Mouse (Mus musculus) brain, adult 10 weeks (tissue): Measurements from ENCODE around the gene Fkbpl. TPM values are rescaled to one million over a fixed set of nuclear protein-coding genes. Genes with fewer than 3 reads are reported as not detected.

Experiments
- polyA plus RNA-seq: library from polyadenylated mRNA; stranded (reverse); fragments of 350-450 nt; fragmentation: Illumina TruSeq; extraction: RNeasy Lipid Tissue Mini Kit (QIAGEN cat#74804); gene quantifications from one replicate; pipeline ENCODE4 v1.2.3, GENCODE M21; 2015; ENCODE audit warnings: low read depth, low replicate concordance

Fkbpl gene
- polyA plus RNA-seq = 12.5 TPM

DNA sequence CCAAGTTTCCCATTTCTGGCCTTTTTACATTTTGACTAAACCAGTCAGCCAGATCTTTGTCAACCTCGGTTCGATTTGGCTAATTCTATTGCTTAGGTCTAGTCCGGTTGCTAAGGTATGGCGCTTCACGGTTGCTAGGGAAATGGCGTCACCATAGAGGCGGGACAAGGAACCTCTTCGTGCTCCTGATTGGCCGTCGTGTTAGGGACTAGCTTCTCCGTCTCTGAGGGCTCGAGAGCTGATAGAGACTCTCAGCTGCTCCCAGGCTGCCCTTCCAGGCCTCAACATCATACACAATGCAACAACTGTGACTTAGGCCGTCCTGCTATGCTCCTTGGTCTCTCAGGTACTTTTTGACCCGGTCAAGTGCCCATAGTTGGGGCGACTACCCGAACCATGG lies at the start of gene Fkbpl:
TSS of gene Fkbpl (plus strand) at position 157 of the 400 bp plus-strand sequence.

DNA sequence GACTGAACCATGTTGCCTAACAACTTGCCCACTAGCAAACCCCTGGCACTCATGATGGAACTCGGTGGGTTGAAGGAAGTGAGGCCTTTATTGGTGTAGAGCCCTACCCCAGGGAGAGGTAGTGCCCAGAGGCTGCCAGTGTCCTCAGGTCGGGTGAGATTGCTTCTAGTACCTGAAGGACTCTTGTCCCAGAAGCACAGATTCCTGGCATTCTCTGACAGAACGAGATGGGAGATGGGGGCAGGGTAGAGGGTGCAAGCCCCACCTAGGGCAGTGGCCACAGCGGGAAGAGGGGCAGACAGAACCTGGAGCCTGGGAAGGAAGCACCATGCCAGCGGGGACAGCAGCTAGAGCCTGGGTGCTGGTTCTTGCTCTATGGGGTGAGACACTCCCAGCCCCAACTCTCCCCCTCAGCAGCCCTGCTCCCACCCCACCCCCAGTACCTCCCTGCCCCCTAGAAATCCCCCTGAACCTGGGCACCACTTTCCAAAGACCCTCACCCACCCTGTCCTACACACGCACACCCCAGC lies 46.9 kb upstream of the Fkbpl start, which contains the start of gene Ager:
TSS of gene Ager (plus strand) at position 297 of the 530 bp plus-strand sequence.

DNA sequence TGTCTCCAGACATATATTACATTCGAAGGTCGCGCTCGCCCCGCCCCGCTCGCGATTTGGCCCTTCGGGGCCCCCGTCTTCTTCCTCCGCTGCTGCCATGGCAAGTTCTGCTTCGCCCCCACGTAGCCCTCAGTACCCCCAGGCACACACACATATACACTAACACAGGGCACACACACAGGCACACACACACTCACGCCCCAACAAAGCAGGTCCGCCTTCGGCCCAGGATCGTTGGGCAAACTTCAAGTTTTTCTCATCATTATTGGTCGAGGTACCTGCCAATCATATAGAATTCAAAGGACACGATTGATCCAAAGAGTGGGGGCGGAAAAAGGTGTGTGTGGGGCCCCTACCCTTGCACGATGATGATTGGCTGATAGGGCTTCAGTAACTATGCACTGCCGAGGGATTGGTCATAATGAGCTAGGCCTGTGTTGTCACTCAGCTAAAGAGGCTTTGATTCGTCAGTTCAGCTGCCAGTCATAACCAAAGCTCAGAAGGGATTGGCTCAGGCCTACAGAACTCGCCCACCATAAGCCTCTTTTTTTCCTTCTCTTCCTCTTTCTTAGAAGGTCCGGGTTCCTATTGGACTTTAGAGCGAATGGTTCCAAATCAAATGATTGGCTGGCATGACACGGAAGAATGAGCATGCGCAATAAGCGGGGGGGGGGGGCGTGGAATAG lies 41.0 kb upstream of the Fkbpl start, which contains the start of gene Rnf5:
TSS of gene Rnf5 (minus strand) at position 316 of the 686 bp plus-strand sequence.

DNA sequence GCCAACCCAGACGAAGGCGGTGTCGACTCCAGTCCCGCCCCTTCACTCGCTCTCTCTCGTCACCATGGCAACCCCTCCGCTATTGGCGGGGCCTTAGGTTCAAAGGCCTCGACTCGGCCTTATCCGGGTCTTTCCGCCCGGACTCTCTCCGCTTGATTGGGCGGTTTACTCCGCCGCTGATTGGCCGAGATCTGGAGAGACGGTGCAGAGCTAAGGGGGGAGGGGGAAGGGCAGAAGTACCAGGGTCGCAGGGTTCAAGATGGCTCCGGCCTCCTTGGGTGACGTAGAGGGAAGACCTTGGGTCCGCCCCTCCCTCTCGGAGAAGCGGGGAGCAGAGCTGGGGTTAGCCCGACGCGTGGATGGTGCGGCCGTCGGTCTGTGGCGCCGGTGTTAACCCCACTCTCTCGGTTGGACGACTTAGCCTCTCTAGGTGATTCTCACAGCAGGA lies 40.5 kb upstream of the Fkbpl start, which contains the start of gene Agpat1:
TSS of gene Agpat1 (plus strand) at position 202 of the 448 bp plus-strand sequence.

DNA sequence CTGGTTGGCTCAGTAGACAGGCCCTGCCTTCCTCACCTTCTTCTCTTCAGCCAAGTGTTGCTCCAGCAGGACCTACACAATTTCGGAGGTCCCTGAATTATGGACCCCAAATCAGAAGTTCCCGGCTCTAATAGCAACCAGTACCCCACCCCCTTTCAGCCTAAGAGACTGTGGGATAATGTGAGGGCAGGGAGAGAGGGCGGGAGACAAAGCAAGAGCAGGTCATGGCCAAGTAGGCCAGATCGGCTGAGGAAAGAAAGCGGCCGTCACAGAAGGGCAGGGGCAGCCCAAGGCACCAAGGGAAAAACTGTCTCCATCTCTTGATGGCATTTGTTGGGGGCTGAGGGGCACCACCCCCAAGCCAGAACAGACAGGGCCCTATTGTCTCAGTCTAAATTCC lies 28.7 kb upstream of the Fkbpl start, which contains the start of gene Egfl8:
TSS of gene Egfl8 (minus strand) at position 101 of the 400 bp plus-strand sequence.

DNA sequence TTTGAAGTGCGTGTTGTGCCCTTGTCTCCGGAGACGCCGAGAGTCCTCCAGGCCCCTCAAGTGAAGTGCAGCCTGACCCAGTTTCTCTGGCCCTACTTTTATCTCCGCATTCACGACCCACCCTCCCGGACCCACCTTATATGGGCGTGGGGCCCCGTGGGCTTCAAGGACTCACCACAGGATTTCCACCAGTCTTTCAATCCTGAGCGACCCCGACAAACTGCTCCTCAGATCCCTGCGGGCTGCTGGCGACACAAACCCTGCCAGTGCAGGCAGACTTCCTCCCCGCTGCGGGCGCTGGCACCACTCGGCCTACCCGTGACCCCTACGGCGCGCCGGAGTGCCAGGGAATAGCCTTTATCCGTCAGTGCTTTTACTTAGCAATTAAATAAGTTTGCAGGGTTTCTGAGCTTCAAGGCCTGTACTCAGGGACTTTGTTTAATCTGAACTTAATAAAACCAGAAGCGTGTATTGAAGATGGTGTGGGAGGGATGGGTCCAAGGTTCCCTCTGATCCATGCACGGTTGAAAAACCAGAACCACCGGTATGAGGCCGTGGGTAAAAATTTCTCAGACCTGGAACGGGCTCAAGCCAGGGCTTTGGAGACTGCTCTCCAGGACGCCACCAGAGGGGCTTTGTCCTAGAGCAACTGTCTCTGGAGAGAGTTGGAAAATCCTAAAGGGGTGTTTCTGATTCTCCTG lies 16.5 kb upstream of the Fkbpl start, which contains the start of gene Ppt2:
TSS of gene Ppt2 (minus strand) at position 568 of the 701 bp plus-strand sequence.

DNA sequence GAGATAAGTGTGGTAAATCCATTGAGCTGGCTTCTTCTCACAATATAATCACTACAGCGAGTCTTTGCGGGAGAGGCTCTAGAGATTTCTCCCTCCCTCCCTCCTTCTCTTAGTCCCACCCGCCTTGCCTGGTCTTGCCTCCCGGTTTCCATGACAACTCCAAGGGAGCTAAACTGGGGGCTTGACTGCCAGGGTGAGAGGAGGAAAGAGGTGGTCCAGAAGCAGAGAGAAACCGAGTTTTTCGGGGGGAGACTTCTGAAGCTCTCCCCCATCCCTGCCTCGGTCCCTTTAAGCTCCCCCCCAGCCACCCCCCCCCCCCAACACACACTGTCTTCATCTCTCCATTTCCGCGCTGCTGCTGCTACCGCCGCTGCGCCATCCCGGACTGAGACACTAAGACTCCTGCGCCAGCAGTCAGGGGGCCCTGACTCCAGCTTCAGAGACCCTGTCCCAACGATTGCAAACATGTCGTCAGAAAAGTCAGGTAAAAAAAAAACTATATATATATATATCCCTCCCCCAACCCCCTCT lies 15.3 kb upstream of the Fkbpl start, which contains the start of gene Prrt1:
TSS of gene Prrt1 (plus strand) at position 313 of the 531 bp plus-strand sequence.

DNA sequence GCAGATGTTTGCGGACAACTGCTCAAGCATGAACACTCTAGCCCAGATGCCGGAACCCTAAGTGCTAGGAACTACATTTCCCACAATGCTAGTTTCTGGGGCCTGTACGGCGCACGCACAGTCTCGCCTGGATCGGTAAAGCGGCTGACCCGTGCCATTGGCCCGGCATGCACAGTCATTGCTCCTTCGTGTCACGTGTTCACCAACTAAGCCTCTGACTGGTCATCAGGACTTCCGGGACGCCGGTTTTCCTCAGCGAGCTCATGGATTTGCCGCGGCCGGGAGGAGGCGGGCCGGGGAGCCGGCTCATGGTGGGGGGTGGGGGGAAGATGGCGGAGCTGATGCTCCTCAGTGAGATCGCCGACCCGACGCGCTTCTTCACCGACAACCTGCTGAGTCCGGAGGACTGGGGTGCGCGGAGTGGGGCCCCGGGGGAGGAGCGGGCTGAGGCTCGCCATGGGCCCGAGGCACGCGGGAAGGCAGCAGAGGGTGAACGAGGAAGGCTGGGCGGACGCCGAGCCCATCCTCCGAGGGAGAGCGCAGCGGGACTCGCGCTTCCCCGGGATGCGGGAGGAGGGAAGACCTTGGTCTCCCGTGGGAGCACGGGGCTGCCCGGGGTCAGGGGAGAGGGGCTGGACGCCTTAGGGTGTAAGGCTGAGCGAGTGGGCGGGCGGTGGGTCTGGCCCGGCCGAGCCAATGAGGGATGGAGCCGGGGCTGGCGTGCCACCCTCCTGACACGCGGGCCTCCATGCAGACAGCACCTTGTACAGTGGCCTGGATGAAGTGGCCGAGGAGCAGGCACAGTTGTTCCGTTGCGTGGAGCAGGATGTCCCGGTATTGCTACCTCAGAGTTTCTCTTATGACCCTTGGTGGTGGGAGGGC lies 2.6 kb downstream of the Fkbpl start, which contains the start of gene Atf6b:
TSS of gene Atf6b (plus strand) at position 241 of the 882 bp plus-strand sequence.

DNA sequence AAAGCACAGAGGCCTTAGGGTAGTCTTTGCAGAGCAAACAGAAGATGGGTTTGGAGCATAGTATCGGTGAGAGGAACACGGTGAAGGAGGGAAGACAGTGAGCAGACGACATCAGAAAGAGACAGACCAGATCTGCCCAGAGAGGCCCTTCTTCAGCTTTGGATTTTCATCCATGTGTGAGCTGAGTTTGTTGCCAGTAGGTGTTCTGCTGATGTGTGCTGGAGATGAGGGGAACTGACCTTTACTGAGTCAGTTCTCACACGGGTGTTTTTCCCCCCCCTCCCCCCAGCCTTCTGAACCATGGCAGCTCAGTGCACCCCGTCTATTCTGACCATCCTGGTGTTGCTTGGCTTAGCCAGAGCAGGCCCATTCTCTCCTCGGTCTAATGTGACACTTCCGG lies 25.7 kb downstream of the Fkbpl start, which contains the start of gene Tnxb:
TSS of gene Tnxb (plus strand) at position 301 of the 400 bp plus-strand sequence.

Other genes starting within 250 kb of the Fkbpl start
- gene BC051142, start 245.9 kb upstream of the Fkbpl start, polyA plus RNA-seq = 4.6 TPM
- not detected for gene Btnl4, start 167.4 kb upstream of the Fkbpl start, polyA plus RNA-seq
- gene Btnl6, start 127.4 kb upstream of the Fkbpl start, polyA plus RNA-seq = not detected
- gene Notch4, start 80.5 kb upstream of the Fkbpl start, polyA plus RNA-seq = 2.6 TPM
- 3.5 TPM for gene Gpsm3, start 55.0 kb upstream of the Fkbpl start, polyA plus RNA-seq
- 44.5 TPM for gene Pbx2, start 53.5 kb upstream of the Fkbpl start, polyA plus RNA-seq
- gene Ager, start 46.9 kb upstream of the Fkbpl start, polyA plus RNA-seq = 0.58 TPM
- gene Rnf5, start 41.1 kb upstream of the Fkbpl start, polyA plus RNA-seq = 111 TPM
- gene Agpat1, start 40.5 kb upstream of the Fkbpl start, polyA plus RNA-seq = 124 TPM
- gene Egfl8, start 28.8 kb upstream of the Fkbpl start, polyA plus RNA-seq = 3.2 TPM
- 37.7 TPM for gene Ppt2, start 16.3 kb upstream of the Fkbpl start, polyA plus RNA-seq
- gene Prrt1, start 15.2 kb upstream of the Fkbpl start, polyA plus RNA-seq = 123 TPM
- gene Atf6b, start 2.4 kb downstream of the Fkbpl start, polyA plus RNA-seq = 54.8 TPM
- gene Tnxb, start 25.8 kb downstream of the Fkbpl start, polyA plus RNA-seq = 0.86 TPM
- 10.9 TPM for gene C4b, start 99.1 kb downstream of the Fkbpl start, polyA plus RNA-seq
- not detected for gene Cyp21a1, start 159.8 kb downstream of the Fkbpl start, polyA plus RNA-seq
- 67.9 TPM for gene Stk19, start 192.2 kb downstream of the Fkbpl start, polyA plus RNA-seq
- gene Dxo, start 192.3 kb downstream of the Fkbpl start, polyA plus RNA-seq = 37.4 TPM
- 47.0 TPM for gene Skiv2l, start 205.4 kb downstream of the Fkbpl start, polyA plus RNA-seq
- gene Nelfe, start 205.6 kb downstream of the Fkbpl start, polyA plus RNA-seq = 35.3 TPM
- 0.31 TPM for gene Cfb, start 217.8 kb downstream of the Fkbpl start, polyA plus RNA-seq
- gene Zbtb12, start 234.7 kb downstream of the Fkbpl start, polyA plus RNA-seq = 5.7 TPM
- not detected for gene Gm20547, start 237.3 kb downstream of the Fkbpl start, polyA plus RNA-seq